Mouse (Mus musculus): Measurements from ENCODE around the gene Hsf5. TPM values are rescaled to one million over a fixed set of nuclear protein-coding genes. Genes with fewer than 3 reads are reported as not detected.

The Hsf5 gene
- polyA plus RNA-seq, 1 experiment from 2014 or later, result 0.14 TPM

DNA sequence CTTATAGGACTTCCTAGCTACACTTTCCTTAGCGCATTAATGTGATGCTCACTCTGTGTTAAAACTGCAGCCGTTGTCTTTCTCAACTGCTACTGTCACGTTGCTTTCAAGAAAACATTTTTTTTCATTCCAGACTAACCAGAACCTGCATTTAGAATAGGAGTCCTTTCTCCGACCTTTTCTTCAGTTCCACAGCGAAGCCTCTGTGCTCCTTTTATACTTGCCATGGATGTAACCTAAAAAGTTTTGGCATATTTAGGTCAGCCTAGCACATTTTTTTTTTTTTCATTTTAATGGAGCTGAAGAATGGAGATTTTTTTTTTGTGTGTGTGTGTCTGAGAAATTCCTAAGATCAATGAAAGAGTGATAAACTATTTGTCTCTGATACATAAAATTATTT is 1.4 kb upstream of the Hsf5 start:
- no peak overlapping the region for H3K4me2 ChIP-seq (ENCODE audit: low read depth, low read length)
- whole genome bisulfite sequencing, result 85% methylated on average over 5 of the region's 5 CpGs
- ATAC-seq (replicated peaks; ENCODE audit: extremely low read depth, insufficient read depth, low FRiP score), result no peak

GRCm38 (mm10) chr11:87615952-87616351 is 1.0 kb upstream of the Hsf5 start:
- H3K9ac ChIP-seq (ENCODE audit: low read length), result no peak overlapping the region
- no peaks in the 10 kb centered on the region for H3K4me1 ChIP-seq (ENCODE audit: control insufficient read depth, insufficient read depth, low read length)
- peaks cover 3% of the 10 kb centered on the region; the same call in 1 of the 2 replicates for H3K9me3 ChIP-seq (replicated peaks; ENCODE audit: control insufficient read depth, low read length)
- 92% methylated on average over 2 of the region's 2 CpGs for WGBS
- peaks cover 65% of the 10 kb centered on the region for H3K36me3 ChIP-seq (ENCODE audit: control insufficient read depth, insufficient read depth)
- no peaks in the 10 kb centered on the region for H3K27me3 ChIP-seq (ENCODE audit: control insufficient read depth, insufficient read depth, low read length)
- ATAC-seq (replicated peaks; ENCODE audit: extremely low read depth, insufficient read depth, low FRiP score), result no peak
- no peak overlapping the region for H3K27ac ChIP-seq (ENCODE audit: low read length)
- H3K4me2 ChIP-seq (ENCODE audit: low read depth, low read length), result no peak overlapping the region
- no peak overlapping the region for H3K4me3 ChIP-seq (ENCODE audit: low read length)

More for the DNA sequence above, 1.4 kb upstream of the Hsf5 start:
- Histone ChIP-seq H3K27me3 (ENCODE audit: control insufficient read depth, insufficient read depth, low read length) (no peaks in the 10 kb centered on the region), H3K4me3 (ENCODE audit: low read length) (no peak overlapping the region), H3K4me1 (ENCODE audit: control insufficient read depth, insufficient read depth, low read length) (no peaks in the 10 kb centered on the region), H3K9ac (ENCODE audit: low read length) (no peak overlapping the region), H3K27ac (ENCODE audit: low read length) (no peak overlapping the region), H3K9me3 (replicated peaks; ENCODE audit: control insufficient read depth, low read length) (peaks cover 3% of the 10 kb centered on the region; the same call in 1 of the 2 replicates), H3K36me3 (ENCODE audit: control insufficient read depth, insufficient read depth) (peaks cover 69% of the 10 kb centered on the region)

- Histone ChIP-seq H3K4me2 (ENCODE audit: low read depth, low read length) (no peak overlapping the region), H3K9me3 (replicated peaks; ENCODE audit: control insufficient read depth, low read length) (peaks cover 3% of the 10 kb centered on the region; the same call in 1 of the 2 replicates), H3K9ac (ENCODE audit: low read length) (no peak overlapping the region), H3K27me3 (ENCODE audit: control insufficient read depth, insufficient read depth, low read length) (no peaks in the 10 kb centered on the region), H3K27ac (ENCODE audit: low read length) (no peak overlapping the region), H3K4me1 (ENCODE audit: control insufficient read depth, insufficient read depth, low read length) (no peaks in the 10 kb centered on the region), H3K4me3 (ENCODE audit: low read length) (no peak overlapping the region), H3K36me3 (ENCODE audit: control insufficient read depth, insufficient read depth) (peaks cover 49% of the 10 kb centered on the region)
- ATAC-seq (replicated peaks; ENCODE audit: extremely low read depth, insufficient read depth, low FRiP score), result no peak
- 92% methylated on average over 26 of the region's 32 CpGs for WGBS
Observed at GRCm38 (mm10) chr11:87617606-87618005, 642 bp downstream of the Hsf5 start.

DNA sequence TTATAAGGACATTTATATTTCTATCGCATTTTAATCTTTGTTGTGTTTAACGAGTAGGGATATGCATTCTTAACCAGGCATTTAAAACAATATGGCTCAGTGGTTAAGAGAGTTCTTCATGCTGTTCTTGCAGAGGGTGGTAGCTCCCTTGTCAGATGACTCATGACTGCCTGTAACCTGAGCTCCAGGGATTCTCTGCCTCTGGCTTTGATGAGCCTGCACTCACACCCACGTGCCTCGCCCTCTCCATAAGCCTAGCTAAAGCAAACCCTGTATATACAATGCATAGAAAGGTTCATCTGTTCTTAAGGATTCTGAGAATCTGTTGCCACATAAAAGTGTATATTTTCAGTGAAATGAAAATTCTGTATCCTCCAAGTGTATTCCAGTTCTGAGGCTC is 6.2 kb downstream of the Hsf5 start:
- H3K36me3 ChIP-seq (ENCODE audit: control insufficient read depth, insufficient read depth), result peaks cover 11% of the 10 kb centered on the region
- ATAC-seq (replicated peaks; ENCODE audit: extremely low read depth, insufficient read depth, low FRiP score), result no peak
- H3K27ac ChIP-seq (ENCODE audit: low read length), result no peak overlapping the region
- no peaks in the 10 kb centered on the region for H3K27me3 ChIP-seq (ENCODE audit: control insufficient read depth, insufficient read depth, low read length)
- no peaks in the 10 kb centered on the region for H3K4me1 ChIP-seq (ENCODE audit: control insufficient read depth, insufficient read depth, low read length)
- no peak overlapping the region for H3K4me3 ChIP-seq (ENCODE audit: low read length)
- H3K9ac ChIP-seq (ENCODE audit: low read length), result no peak overlapping the region
- no peak overlapping the region for H3K4me2 ChIP-seq (ENCODE audit: low read depth, low read length)
- 74% methylated on average over 4 of the region's 4 CpGs for WGBS
- no peaks in the 10 kb centered on the region for H3K9me3 ChIP-seq (replicated peaks; ENCODE audit: control insufficient read depth, low read length)

GRCm38 (mm10) chr11:87629859-87630258 is 12.9 kb downstream of the Hsf5 start:
- no peak for ATAC-seq (replicated peaks; ENCODE audit: extremely low read depth, insufficient read depth, low FRiP score)

GRCm38 (mm10) chr11:87638793-87639192 is 21.8 kb downstream of the Hsf5 start:
- peak overlapping the region; percentile 61 for H3K4me3 ChIP-seq (ENCODE audit: low read length)
- peak overlapping the region; percentile 81 for H3K9ac ChIP-seq (ENCODE audit: low read length)
- peak; percentile 37 for ATAC-seq (replicated peaks; ENCODE audit: extremely low read depth, insufficient read depth, low FRiP score)
- H3K36me3 ChIP-seq (ENCODE audit: control insufficient read depth, insufficient read depth), result no peaks in the 10 kb centered on the region
- no peaks in the 10 kb centered on the region for H3K9me3 ChIP-seq (replicated peaks; ENCODE audit: control insufficient read depth, low read length)
- no peaks in the 10 kb centered on the region for H3K27me3 ChIP-seq (ENCODE audit: control insufficient read depth, insufficient read depth, low read length)
- 19% methylated on average over 2 of the region's 2 CpGs for WGBS
- 0 out of 2 replicates have a peak overlapping the region, but pooled peaks have one; percentile 54 for H3K27ac ChIP-seq (ENCODE audit: low read length)
- H3K4me2 ChIP-seq (ENCODE audit: low read depth, low read length), result peak overlapping the region; percentile 83
- 0 out of 2 replicates have a peak, but pooled peaks cover 2% of the 10 kb centered on the region for H3K4me1 ChIP-seq (ENCODE audit: control insufficient read depth, insufficient read depth, low read length)

More at GRCm38 (mm10) chr11:87629859-87630258, 12.9 kb downstream of the Hsf5 start:
- no peaks in the 10 kb centered on the region for H3K9me3 ChIP-seq (replicated peaks; ENCODE audit: control insufficient read depth, low read length)
- H3K27ac ChIP-seq (ENCODE audit: low read length), result no peak overlapping the region
- H3K9ac ChIP-seq (ENCODE audit: low read length), result no peak overlapping the region
- no peak overlapping the region for H3K4me3 ChIP-seq (ENCODE audit: low read length)
- H3K4me1 ChIP-seq (ENCODE audit: control insufficient read depth, insufficient read depth, low read length), result no peaks in the 10 kb centered on the region
- no peaks in the 10 kb centered on the region for H3K36me3 ChIP-seq (ENCODE audit: control insufficient read depth, insufficient read depth)
- no peak overlapping the region for H3K4me2 ChIP-seq (ENCODE audit: low read depth, low read length)
- no peaks in the 10 kb centered on the region for H3K27me3 ChIP-seq (ENCODE audit: control insufficient read depth, insufficient read depth, low read length)
- WGBS, result 19% methylated on average over 10 of the region's 10 CpGs

GRCm38 (mm10) chr11:87639206-87639605 is 22.2 kb downstream of the Hsf5 start:
- Histone ChIP-seq H3K4me3 (ENCODE audit: low read length) (peak overlapping the region; percentile 61), H3K27ac (ENCODE audit: low read length) (0 out of 2 replicates have a peak overlapping the region, but pooled peaks have one; percentile 54), H3K4me2 (ENCODE audit: low read depth, low read length) (peak overlapping the region; percentile 83), H3K9ac (ENCODE audit: low read length) (peak overlapping the region; percentile 81), H3K27me3 (ENCODE audit: control insufficient read depth, insufficient read depth, low read length) (no peaks in the 10 kb centered on the region), H3K36me3 (ENCODE audit: control insufficient read depth, insufficient read depth) (no peaks in the 10 kb centered on the region), H3K9me3 (replicated peaks; ENCODE audit: control insufficient read depth, low read length) (no peaks in the 10 kb centered on the region), H3K4me1 (ENCODE audit: control insufficient read depth, insufficient read depth, low read length) (0 out of 2 replicates have a peak, but pooled peaks cover 2% of the 10 kb centered on the region)
- ATAC-seq (replicated peaks; ENCODE audit: extremely low read depth, insufficient read depth, low FRiP score), result peak; percentile 85
- WGBS, result 0% methylated on average over 29 of the region's 29 CpGs

- ATAC-seq (replicated peaks; ENCODE audit: extremely low read depth, insufficient read depth, low FRiP score), result no peak
Observed at GRCm38 (mm10) chr11:87642865-87643264, 25.9 kb downstream of the Hsf5 start.

DNA sequence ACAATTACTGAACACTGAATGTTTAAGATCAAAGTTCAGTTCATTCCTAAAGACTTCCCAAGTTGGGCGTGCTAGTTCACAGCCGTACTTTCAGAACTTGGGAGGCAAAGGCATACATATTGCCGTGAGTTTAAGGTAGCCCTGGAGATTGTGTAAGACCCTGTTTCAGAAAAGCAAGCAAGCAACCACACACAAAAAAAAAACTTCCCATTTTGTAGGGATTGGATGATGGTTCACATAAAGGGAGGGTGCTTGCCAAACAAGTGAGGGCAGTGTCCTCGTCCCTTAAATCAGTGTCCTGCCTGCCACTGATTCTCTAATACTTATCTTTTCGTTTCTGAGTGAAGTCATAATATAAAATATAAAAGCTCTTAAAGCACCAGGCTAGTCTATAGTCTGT is 37.7 kb downstream of the Hsf5 start:
- 71% methylated on average over 5 of the region's 5 CpGs for WGBS
- Histone ChIP-seq H3K4me1 (ENCODE audit: control insufficient read depth, insufficient read depth, low read length) (no peaks in the 10 kb centered on the region), H3K4me3 (ENCODE audit: low read length) (no peak overlapping the region), H3K27me3 (ENCODE audit: control insufficient read depth, insufficient read depth, low read length) (no peaks in the 10 kb centered on the region), H3K4me2 (ENCODE audit: low read depth, low read length) (no peak overlapping the region), H3K9me3 (replicated peaks; ENCODE audit: control insufficient read depth, low read length) (no peaks in the 10 kb centered on the region), H3K27ac (ENCODE audit: low read length) (no peak overlapping the region), H3K9ac (ENCODE audit: low read length) (no peak overlapping the region), H3K36me3 (ENCODE audit: control insufficient read depth, insufficient read depth) (no peaks in the 10 kb centered on the region)
- ATAC-seq (replicated peaks; ENCODE audit: extremely low read depth, insufficient read depth, low FRiP score), result no peak

More at GRCm38 (mm10) chr11:87642865-87643264, 25.9 kb downstream of the Hsf5 start:
- Histone ChIP-seq H3K27me3 (ENCODE audit: control insufficient read depth, insufficient read depth, low read length) (no peaks in the 10 kb centered on the region), H3K9ac (ENCODE audit: low read length) (no peak overlapping the region), H3K9me3 (replicated peaks; ENCODE audit: control insufficient read depth, low read length) (no peaks in the 10 kb centered on the region), H3K4me2 (ENCODE audit: low read depth, low read length) (no peak overlapping the region), H3K27ac (ENCODE audit: low read length) (no peak overlapping the region), H3K4me3 (ENCODE audit: low read length) (no peak overlapping the region), H3K4me1 (ENCODE audit: control insufficient read depth, insufficient read depth, low read length) (0 out of 2 replicates have a peak, but pooled peaks cover 2% of the 10 kb centered on the region), H3K36me3 (ENCODE audit: control insufficient read depth, insufficient read depth) (no peaks in the 10 kb centered on the region)

Measured in heart, embryonic 16.5 days (tissue).